Mouse (Mus musculus): ENCODE measurements around the gene Arhgef26.

Arhgef26 gene

GRCm38 (mm10) chr3:62338044-62338443, at the start of gene Arhgef26:
TSS of gene Arhgef26 (plus strand) at chr3:62338344.
- DNase-seq (ENCODE audit: low read depth, low spot score) = no peak

GRCm38 (mm10) chr3:62310493-62310892, 27.7 kb upstream of the Arhgef26 start:
- no peak for DNase-seq (ENCODE audit: low read depth, low spot score)

- DNase-seq (ENCODE audit: low read depth, low spot score) = no peak
Observed at GRCm38 (mm10) chr3:62311224-62311623, 26.9 kb upstream of the Arhgef26 start.

- DNase-seq (ENCODE audit: low read depth, low spot score) = no peak
Observed at GRCm38 (mm10) chr3:62324708-62325107, 13.4 kb upstream of the Arhgef26 start.

GRCm38 (mm10) chr3:62327903-62328302, 10.2 kb upstream of the Arhgef26 start:
- no peak for DNase-seq (ENCODE audit: low read depth, low spot score)

DNA sequence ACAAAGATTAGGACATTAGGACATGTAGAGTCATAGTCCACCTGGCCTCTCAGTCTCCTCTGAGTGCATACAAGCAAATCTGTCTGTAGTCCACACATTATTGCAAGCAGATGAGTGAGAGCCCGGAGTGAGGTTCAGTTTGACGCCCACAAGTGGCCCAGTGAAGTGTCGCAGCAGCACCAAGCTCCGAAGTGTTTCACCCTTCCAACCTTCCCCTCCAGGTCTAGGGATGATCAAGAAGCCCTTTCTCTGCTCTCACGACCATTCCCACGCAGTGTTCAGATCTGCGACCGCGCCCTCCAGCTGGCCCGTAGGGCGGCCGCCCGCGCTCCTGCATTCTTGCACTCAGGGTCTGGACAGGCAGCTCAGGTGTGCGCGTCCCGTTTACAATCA, 313 bp downstream of the Arhgef26 start:
- peak; percentile 22 for DNase-seq (ENCODE audit: low read depth, low spot score)

DNA sequence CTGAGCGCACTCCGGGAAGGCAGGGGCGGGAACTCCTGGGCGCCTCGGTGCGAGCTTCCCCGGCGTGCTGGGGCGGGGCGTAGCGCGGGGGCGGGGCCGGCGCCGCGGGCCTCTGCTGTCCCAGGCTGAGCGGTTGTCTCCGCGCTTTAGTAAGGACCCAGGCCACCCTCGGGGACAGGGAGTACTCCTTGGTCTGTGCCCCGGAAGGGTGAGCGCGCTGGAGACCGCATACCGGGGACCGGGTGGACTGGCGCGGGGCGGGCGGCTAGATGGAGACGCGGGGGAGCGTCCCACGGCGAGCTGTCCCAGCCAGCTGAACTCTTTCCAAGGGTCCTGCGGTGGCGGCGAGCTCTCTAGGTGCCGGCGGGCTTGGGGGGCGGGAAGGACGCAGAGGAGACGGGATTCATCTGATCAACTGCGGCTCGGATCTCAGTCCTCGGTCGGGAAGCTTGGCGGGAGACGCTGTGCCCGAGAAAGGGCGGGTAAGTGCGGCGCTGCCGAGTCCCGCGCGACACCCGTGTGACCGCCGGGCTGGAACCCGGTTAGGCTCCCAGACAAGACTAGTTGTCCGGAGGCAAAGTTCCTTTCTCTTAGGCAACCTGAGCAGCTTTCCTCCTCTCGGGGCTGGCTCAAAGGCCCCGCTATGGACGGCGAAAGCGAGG, 841 bp downstream of the Arhgef26 start:
- DNase-seq (ENCODE audit: low read depth, low spot score) = peak; percentile 50

- no peak for DNase-seq (ENCODE audit: low read depth, low spot score)
Observed at GRCm38 (mm10) chr3:62339516-62340051, 1.4 kb downstream of the Arhgef26 start.

- no peak for DNase-seq (ENCODE audit: low read depth, low spot score)
Observed at GRCm38 (mm10) chr3:62340154-62340760, 2.1 kb downstream of the Arhgef26 start.

DNA sequence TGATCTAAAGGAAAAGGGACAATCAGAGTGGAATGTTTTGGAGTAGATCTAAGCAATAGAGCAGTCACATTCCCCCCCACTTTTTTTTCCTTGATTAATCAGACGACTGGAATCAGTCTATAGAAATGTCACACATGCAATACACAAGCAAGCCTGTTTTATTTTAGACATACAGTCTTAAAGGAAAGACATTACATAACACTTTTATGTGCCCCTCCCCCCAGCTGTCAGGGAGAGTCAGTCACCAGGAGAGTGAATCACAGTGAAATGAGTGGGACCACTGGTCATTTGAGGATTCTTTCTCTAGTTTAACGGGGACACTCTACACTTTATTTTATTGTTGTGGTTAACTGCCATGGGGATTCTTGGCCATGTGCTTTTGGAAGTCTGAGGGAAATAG, 2.7 kb downstream of the Arhgef26 start:
- DNase-seq (ENCODE audit: low read depth, low spot score) = no peak

- no peak for DNase-seq (ENCODE audit: low read depth, low spot score)
Observed at GRCm38 (mm10) chr3:62341496-62342205, 3.5 kb downstream of the Arhgef26 start.

GRCm38 (mm10) chr3:62348514-62349217, 10.5 kb downstream of the Arhgef26 start:
- DNase-seq (ENCODE audit: low read depth, low spot score) = no peak

DNA sequence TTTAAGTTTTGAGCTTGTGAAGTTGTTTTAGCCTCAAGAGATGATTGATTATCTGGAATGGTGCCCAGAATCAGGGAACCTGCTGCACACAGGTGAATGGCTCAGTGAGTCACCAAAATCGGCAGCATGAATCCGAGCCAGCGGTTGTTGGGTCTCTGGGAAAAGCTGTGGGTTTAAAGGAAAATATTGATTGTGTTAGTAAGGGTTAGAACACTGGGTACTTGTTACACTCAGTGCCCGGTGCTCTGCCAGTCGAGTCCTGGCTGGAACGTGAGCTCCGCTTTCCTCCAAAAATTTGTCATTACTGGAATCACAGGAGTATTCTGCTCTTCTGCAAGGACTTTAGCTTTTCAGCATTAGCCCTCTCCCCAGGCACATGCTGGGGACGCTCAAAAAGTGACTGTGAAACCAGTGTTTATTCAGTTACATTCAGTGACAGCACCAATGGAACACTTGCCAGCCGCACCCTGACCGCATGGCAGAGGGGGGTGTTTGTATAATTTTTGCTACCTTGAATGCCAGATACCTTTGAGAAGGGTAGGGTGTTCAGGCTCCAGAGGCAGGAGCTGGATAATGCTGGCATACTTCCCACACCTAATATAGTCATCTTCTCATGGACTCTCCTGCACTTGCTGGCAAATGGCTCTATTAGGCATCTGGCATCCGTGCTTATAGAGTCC, 11.2 kb downstream of the Arhgef26 start:
- DNase-seq (ENCODE audit: low read depth, low spot score) = no peak

DNA sequence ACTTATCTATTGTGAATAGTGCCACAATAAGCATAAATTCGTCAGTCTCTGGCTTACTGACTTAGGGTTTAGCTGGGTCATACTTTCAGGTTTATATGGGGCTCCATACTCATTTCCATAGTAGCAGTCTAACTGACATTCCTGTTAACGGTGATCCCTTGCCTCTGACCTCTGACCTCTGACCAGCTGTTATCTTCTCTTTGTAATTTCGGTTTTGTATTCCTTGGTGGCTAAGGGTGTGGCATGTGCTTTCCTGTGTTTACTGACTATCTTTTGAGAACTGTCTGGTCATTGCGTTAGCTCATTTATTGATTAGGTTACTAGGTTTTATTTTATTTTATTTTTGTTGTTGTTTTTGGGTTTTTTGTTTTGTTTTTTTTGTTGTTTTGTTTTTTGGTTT, 13.9 kb downstream of the Arhgef26 start:
- DNase-seq (ENCODE audit: low read depth, low spot score) = no peak

- no peak for DNase-seq (ENCODE audit: low read depth, low spot score)
Observed at GRCm38 (mm10) chr3:62352876-62353275, 14.7 kb downstream of the Arhgef26 start.

DNA sequence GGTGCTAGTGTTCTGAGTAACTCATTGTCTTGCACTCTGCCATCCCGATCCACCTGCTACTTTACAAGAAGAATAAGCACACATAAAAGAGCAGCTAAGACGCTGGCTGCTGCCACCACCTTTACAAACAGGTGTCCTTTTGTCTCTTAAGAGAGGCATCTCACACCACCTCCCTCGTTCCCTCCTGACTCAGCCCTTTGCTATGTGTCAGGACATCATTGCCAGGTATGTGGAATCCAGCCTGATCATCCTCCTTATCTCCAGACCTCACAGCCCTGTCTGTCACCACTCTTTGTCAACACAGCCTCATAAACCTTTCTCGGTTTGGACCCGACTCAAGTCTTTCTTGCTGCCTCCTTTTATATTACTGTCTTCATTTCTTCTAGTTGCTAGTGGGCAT, 29.7 kb downstream of the Arhgef26 start:
- no peak for DNase-seq (ENCODE audit: low read depth, low spot score)

DNA sequence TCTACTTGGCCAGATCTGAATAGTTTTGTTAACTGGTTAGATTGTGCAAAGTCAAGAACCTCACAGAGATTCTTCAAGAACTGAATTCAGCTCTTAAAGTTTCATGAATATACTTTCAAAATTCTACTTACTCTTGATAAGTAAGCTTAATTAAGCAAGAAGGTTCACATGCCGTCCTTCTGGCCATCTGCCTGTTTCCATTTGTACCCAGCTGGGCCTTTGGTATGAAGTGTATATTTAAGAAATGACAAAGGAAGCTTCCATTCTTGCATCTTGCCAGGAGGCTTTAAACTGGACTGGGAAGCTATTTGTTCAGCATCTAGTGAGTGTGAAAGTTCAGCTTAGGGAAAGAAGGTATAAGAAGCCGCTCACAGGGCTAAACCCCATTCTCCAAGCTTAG, 34.7 kb downstream of the Arhgef26 start:
- no peak for DNase-seq (ENCODE audit: low read depth, low spot score)

DNA sequence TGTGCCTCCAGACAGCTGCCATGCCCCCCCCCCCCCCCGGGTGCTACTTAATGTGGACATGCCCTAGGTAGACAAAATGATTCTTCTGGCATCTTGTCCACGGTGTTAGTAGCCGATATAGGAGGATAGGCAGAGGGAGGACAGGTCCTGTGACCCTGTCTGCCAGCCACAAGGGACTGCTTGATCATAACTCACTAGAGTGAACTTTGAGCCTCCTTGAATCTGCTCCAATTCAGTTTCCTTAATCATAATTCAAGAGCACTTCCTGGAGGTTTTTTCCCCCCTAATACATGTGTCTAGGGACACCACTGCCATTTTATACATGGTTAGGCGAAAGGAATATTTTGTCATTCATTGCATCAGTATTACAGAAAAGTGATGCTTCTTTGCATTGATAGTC, 36.2 kb downstream of the Arhgef26 start:
- no peak for DNase-seq (ENCODE audit: low read depth, low spot score)

DNA sequence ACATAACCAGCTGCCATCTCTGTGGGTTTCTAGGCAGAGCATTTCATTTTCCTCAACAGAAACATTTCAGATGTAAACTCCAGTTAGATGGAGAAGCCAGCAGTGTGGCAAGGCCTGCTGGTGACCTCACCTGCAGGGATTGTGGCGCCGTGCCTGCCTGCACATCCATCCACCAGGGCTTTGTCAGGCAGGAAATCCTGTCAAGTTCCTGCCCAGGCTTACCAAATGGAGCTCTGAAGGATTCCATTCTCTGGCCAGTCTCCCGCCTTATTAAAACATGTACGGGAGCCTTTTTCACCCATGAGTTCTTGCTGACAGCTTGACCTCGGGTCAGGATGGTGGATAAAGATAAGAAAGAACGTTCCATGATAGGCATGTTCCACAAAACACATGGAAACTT, 36.7 kb downstream of the Arhgef26 start:
- no peak for DNase-seq (ENCODE audit: low read depth, low spot score)

DNA sequence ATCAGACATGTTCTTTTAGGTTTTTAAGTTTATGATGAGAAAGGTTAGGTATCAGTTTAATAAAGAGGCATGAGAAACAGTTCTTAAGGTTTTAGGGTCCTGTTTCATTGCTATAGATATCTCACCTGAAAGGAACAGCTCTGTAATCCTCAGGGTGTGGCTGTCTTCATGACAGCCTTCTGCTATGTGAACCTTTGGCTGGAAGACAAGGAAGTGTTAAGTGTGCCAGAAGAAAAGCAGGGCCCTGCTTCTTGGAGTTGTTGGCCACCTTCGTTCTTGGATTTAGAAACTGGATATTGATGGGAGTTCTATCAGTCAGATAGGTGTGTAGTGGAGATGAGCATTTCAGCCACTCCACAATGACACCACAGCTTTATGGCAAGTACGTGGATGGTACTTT, 38.6 kb downstream of the Arhgef26 start:
- DNase-seq (ENCODE audit: low read depth, low spot score) = no peak

GRCm38 (mm10) chr3:62379946-62380345, 41.8 kb downstream of the Arhgef26 start:
- no peak for DNase-seq (ENCODE audit: low read depth, low spot score)

GRCm38 (mm10) chr3:62380420-62380819, 42.3 kb downstream of the Arhgef26 start:
- DNase-seq (ENCODE audit: low read depth, low spot score) = no peak

Measured in WW6 (cell line).